Mouse (Mus musculus) thymus, adult 2 months (tissue): ENCODE data around the gene 4930544D05Rik. TPM values are rescaled to one million over a fixed set of nuclear protein-coding genes. Genes with fewer than 3 reads are reported as not detected.

Source experiments
- DNase-seq: peaks from one replicate; pipeline ENCODE4 v3.0.0; 2021
- H3K27ac ChIP-seq: fragments of 200-500 bp; 2 replicates; pipeline ENCODE4 v1.5.1; 2012; ENCODE audit warnings: low read length, control low read depth; ENCODE audit not compliant: control insufficient read depth, insufficient read depth
- H3K27me3 ChIP-seq: fragments of 200-500 bp; 2 replicates; pipeline ENCODE4 v1.6.1; 2012; ENCODE audit warnings: mild to moderate bottlenecking, low read length, moderate library complexity, mixed read lengths; ENCODE audit not compliant: control insufficient read depth, insufficient read depth
- H3K36me3 ChIP-seq: fragments of 200-500 bp; 2 replicates; pipeline ENCODE4 v1.6.1; 2012; ENCODE audit warnings: mild to moderate bottlenecking, low read length, moderate library complexity; ENCODE audit not compliant: control insufficient read depth, insufficient read depth
- H3K4me1 ChIP-seq: fragments of 200-500 bp; replicated peaks from 2 replicates; pipeline ENCODE4 v1.6.1; 2012; ENCODE audit warnings: low read length; ENCODE audit not compliant: control insufficient read depth, insufficient read depth
- H3K4me3 ChIP-seq: fragments of 200-500 bp; 2 replicates; pipeline ENCODE4 v1.5.1; 2012; ENCODE audit warnings: mild to moderate bottlenecking, low read length, control low read depth, moderate library complexity; ENCODE audit not compliant: control insufficient read depth, insufficient read depth
- CTCF ChIP-seq: fragments of 200-500 bp; IDR thresholded peaks from 2 replicates; pipeline ENCODE4 v1.5.1; 2012; ENCODE audit warnings: mild to moderate bottlenecking, control low read depth, low read length, moderate library complexity, borderline replicate concordance; ENCODE audit not compliant: control insufficient read depth, poor library complexity, insufficient read depth; ENCODE audit errors: extremely low read depth
- POLR2A ChIP-seq: fragments of 200-500 bp; IDR thresholded peaks from 2 replicates; pipeline ENCODE4 v1.6.1; 2012; ENCODE audit warnings: mild to moderate bottlenecking, low read length, control low read depth, moderate library complexity; ENCODE audit not compliant: control insufficient read depth, poor library complexity, insufficient read depth; ENCODE audit errors: extremely low read depth
- WGBS: fragments of 180-500 bp; shearing (Covaris S2); methylation state at CpG from one replicate; pipeline ENCODE4 v1.1.7; 2018; 5-methylcytosine and 5-hydroxymethylcytosine counted together
- polyA plus RNA-seq: library from polyadenylated mRNA; depleted of rRNA; stranded (reverse); fragments of >200 nt; gene quantifications from 2 replicates; pipeline ENCODE4 v1.2.3, GENCODE M21; 2012

4930544D05Rik gene
- polyA plus RNA-seq, 1 experiment = 0.15 TPM

DNA sequence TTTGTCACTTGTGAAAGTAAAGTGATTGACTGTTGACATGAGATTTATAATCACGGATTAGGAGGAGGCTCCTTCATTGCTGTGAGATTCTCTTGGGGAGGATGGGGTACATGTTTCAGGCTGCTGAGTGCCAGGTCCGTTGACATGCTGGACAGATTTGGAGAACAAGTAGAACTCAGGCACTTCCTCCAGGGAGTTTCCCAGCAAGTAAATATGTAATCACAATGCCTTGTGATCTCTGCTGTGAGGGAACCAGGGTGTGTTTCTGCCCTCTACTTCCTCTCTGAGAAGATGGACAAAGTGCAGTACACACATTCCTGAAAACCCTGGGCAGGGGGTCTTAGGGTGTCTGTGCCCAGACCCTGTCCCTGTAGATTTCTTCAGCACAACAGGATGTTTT lies 20.0 kb upstream of the 4930544D05Rik start:
- 68% methylated on average over 2 of the region's 2 CpGs for WGBS
- Histone ChIP-seq H3K4me1 (peaks cover 13% of the 10 kb centered on the region), H3K36me3 (no peaks in the 10 kb centered on the region; the same call in 1 of the 2 replicates), H3K27me3 (no peaks in the 10 kb centered on the region), H3K27ac (0 out of 2 replicates have a peak overlapping the region, but pooled peaks have one; percentile 25), H3K4me3 (no peak overlapping the region)
- TF ChIP-seq CTCF (no peak), POLR2A (no peak)
- DNase-seq = no peak

DNA sequence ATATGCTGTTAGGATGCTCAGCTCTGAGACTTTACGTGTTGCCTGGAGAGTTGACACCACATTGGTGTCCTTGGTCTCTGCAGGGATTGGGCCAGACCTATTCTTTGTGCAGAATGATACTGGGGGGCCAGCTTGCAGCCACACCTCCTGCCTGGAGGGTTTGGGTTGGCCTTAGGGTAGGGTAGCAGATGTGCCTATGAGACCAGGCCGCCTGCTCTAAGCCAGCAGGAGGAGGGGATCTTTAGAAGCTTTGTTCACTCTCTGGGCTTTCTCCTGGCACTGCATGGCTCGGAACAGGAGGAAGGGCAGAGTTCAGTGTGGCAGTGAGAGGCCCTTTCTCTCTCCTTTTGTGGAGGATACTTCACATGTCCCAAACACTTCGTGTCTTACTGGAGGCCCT lies 19.6 kb upstream of the 4930544D05Rik start:
- whole genome bisulfite sequencing = 77% methylated on average over 4 of the region's 4 CpGs

DNA sequence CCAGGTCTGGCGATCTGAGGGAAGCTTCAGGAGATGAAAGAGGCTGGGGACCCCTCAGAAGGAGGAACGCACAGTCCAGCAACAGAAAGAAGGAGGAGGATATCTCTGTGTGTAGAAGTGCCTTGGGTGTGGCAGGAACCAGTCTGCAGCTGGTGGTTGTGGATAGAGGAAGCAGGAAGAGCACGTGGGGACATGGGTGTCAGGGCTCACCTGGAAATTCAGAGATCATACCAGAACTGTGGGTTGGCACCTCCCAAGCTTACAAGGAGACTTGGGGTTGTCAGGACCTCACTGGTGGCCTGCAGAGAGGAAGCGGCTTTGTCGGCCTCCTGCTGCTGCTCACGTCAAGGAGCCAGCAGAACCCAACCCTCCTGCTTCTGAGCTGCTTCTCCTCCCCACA lies 18.3 kb upstream of the 4930544D05Rik start:
- no peak for TF ChIP-seq POLR2A
- TF ChIP-seq CTCF = no peak

More for the DNA sequence above, 19.6 kb upstream of the 4930544D05Rik start:
- Histone ChIP-seq H3K4me1 (peaks cover 13% of the 10 kb centered on the region), H3K36me3 (no peaks in the 10 kb centered on the region; the same call in 1 of the 2 replicates), H3K27ac (peak overlapping the region; percentile 27; the same call in 1 of the 2 replicates), H3K4me3 (no peak overlapping the region), H3K27me3 (no peaks in the 10 kb centered on the region)
- TF ChIP-seq CTCF (no peak), POLR2A (no peak)
- DNase-seq = no peak

DNA sequence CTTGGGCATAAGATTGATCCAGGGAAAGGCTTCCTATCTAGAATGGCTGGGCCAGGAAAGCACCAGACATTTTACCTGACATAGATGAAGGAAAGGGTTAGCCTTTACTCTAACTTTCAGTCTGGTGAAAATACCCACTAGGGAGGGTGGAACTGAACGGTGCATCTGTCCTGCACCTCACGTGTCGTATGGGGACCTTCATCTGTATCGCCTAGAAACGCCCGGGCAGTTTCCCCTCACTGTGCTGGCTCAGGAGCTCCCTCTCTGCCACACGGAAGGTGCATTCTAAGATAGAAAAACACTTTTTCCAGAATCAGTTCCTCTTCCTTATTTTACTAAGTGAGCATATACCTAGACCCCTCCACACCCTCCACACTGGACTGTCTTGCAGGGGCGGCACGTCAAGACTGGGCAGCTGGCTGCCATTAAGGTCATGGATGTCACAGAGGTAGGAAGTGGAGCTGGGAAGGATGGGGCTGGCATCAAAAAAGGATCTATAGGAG lies 17.1 kb upstream of the 4930544D05Rik start:
- TF ChIP-seq CTCF (no peak), POLR2A (no peak)
- no peak overlapping the region for H3K27ac ChIP-seq
- 89% methylated on average over 9 of the region's 9 CpGs for WGBS
- H3K4me1 ChIP-seq = peaks cover 13% of the 10 kb centered on the region
- H3K27me3 ChIP-seq = no peaks in the 10 kb centered on the region
- no peak for DNase-seq
- H3K4me3 ChIP-seq = no peak overlapping the region
- no peaks in the 10 kb centered on the region; the same call in 1 of the 2 replicates for H3K36me3 ChIP-seq

More for the DNA sequence above, 18.3 kb upstream of the 4930544D05Rik start:
- peaks cover 13% of the 10 kb centered on the region for H3K4me1 ChIP-seq
- H3K36me3 ChIP-seq = no peaks in the 10 kb centered on the region; the same call in 1 of the 2 replicates
- WGBS = 33% methylated on average over 6 of the region's 6 CpGs
- H3K27me3 ChIP-seq = no peaks in the 10 kb centered on the region
- H3K4me3 ChIP-seq = no peak overlapping the region
- H3K27ac ChIP-seq = no peak overlapping the region; the same call in 1 of the 2 replicates
- DNase-seq = no peak

DNA sequence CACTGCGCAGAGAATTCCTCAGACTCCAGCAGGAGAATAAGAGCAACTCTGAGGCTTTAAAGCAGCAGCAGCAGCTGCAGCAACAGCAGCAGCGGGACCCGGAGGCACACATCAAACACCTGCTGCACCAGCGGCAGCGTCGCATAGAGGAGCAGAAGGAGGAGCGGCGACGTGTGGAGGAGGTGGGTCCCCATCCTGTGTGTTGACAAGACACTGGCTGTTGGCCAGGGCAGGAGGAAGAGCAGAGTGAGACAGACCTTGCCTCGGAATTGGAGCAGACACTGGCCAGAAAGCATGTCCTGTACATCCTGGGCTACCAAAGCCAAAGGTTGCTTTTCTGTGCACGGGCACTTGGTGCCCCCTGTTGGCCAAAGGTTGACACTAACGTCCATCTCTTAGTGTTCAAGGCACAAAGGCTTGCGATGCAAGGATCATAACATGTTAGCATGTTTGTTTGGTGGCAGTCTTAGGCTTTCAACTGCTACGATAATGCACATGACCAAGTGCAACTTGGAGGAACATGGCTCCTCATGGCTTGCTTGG lies 10.6 kb upstream of the 4930544D05Rik start:
- Histone ChIP-seq H3K4me3 (no peak overlapping the region), H3K4me1 (no peaks in the 10 kb centered on the region), H3K27ac (no peak overlapping the region), H3K36me3 (peaks cover 26% of the 10 kb centered on the region), H3K27me3 (no peaks in the 10 kb centered on the region)
- TF ChIP-seq POLR2A (no peak), CTCF (peak; percentile 47; the same call in 1 of the 2 replicates)
- WGBS = 67% methylated on average over 14 of the region's 14 CpGs
- DNase-seq = peak; percentile 77

DNA sequence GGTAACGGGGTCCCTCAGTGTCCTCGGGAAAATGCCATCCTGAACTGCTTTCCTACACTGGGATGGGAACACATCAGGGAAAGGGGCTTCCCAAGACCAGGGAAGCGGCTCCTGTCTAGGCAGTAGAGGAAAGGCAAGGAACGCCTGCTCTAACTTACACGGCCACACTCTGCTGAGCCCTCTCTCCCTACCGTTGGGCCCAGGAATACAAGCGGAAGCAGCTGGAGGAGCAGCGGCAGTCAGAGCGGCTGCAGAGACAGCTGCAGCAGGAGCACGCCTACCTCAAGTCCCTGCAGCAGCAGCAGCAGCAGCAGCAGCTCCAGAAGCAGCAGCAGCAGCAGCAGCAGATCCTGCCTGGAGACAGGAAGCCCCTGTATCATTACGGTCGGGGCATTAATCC lies 8.9 kb upstream of the 4930544D05Rik start:
- no peaks in the 10 kb centered on the region for H3K4me1 ChIP-seq
- no peaks in the 10 kb centered on the region for H3K27me3 ChIP-seq
- DNase-seq = no peak
- H3K4me3 ChIP-seq = no peak overlapping the region
- H3K27ac ChIP-seq = no peak overlapping the region
- no peak for TF ChIP-seq POLR2A
- TF ChIP-seq CTCF = no peak
- H3K36me3 ChIP-seq = peaks cover 30% of the 10 kb centered on the region
- 98% methylated on average over 12 of the region's 12 CpGs for WGBS
